Mouse (Mus musculus) E14TG2a.4 (cell line): Measurements from ENCODE around the gene Mapkbp1.

ENCODE experiments used
- CTCF ChIP-seq: conservative IDR thresholded peaks from 2 replicates; pipeline ENCODE4 v1.5.1; 2014; ENCODE audit warnings: low read length
- NANOG ChIP-seq: IDR thresholded peaks from 2 replicates; pipeline ENCODE4 v1.6.1; 2014; ENCODE audit warnings: borderline replicate concordance, low read length, mixed read lengths
- POU5F1 ChIP-seq: IDR thresholded peaks from 2 replicates; pipeline ENCODE4 v1.6.1; 2014; ENCODE audit warnings: low read length, borderline replicate concordance

DNA sequence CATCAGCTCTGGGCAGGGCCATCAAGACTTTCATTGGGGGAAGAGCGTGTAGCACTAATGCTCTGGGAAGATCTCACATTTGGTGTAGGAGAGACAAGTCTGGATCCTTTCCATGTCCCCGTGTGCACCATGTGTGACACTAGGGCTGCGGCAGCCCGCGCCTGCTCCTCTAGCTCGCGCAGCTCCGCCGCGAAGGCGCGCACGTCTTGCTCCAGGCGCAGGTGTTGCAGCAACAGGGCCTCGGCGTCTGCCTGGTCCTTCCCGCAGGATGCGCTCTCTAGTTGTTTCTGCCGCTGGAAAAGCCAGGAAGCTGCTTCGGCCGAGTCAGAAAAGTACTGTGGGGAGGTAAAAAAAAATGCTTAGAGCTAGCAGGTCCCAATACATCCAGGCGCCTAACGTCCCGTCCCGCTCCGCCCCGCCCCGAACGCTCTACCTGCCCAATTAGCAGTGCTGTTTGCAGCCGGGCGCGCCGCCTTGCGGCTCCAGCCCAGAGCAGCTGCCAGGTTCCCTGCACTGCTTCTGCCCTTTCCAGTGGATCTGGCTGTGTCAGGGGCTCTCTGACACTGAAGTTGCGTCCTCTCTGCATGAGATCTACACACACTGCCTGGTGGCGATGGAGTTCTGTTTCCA lies 103.7 kb downstream of the Mapkbp1 start:
- TF ChIP-seq CTCF (no peak; the same call in 1 of the 2 replicates), POU5F1 (no peak), NANOG (no peak)
